Mouse (Mus musculus) liver, embryonic 11.5 days (tissue): ENCODE measurements around the gene Slc6a20a. TPM values are rescaled to one million over a fixed set of nuclear protein-coding genes. Genes with fewer than 3 reads are reported as not detected.

ENCODE experiments used
- ATAC-seq: fragments of 200-750 bp; cut with Nextera tagmentation; replicated peaks from 2 replicates; pipeline ENCODE4 v1.8.0; 2017; ENCODE audit warnings: moderate number of reproducible peaks, mild to moderate bottlenecking, moderate TSS enrichment, moderate library complexity; ENCODE audit not compliant: low FRiP score
- DNase-seq: peaks from one replicate; pipeline ENCODE4 v3.0.0-alpha.2; 2017; ENCODE audit warnings: low spot score
- H3K27ac ChIP-seq: fragments of 300-500 bp; sonication (generic); 2 replicates; pipeline ENCODE4 v1.5.1; 2014; ENCODE audit warnings: mild to moderate bottlenecking, low read depth, low read length, control low read depth
- H3K27me3 ChIP-seq: fragments of 300-500 bp; sonication (generic); replicated peaks from 2 replicates; pipeline ENCODE4 v1.6.1; 2014; ENCODE audit warnings: low read length, mixed read lengths; ENCODE audit not compliant: control insufficient read depth, insufficient read depth
- H3K36me3 ChIP-seq: fragments of 300-500 bp; sonication (generic); 2 replicates; pipeline ENCODE4 v1.6.1; 2014; ENCODE audit warnings: mild to moderate bottlenecking, low read length, moderate library complexity, mixed read lengths; ENCODE audit not compliant: control insufficient read depth, insufficient read depth
- H3K4me1 ChIP-seq: fragments of 300-500 bp; sonication (generic); replicated peaks from 2 replicates; pipeline ENCODE4 v1.6.1; 2014; ENCODE audit warnings: low read length, mixed read lengths; ENCODE audit not compliant: control insufficient read depth, insufficient read depth
- H3K4me2 ChIP-seq: fragments of 300-500 bp; sonication (generic); 2 replicates; pipeline ENCODE4 v1.6.1; 2014; ENCODE audit warnings: mild to moderate bottlenecking, control low read depth, moderate library complexity
- H3K4me3 ChIP-seq: fragments of 300-500 bp; sonication (generic); 2 replicates; pipeline ENCODE4 v1.5.1; 2014; ENCODE audit warnings: low read depth, low read length, control low read depth
- H3K9ac ChIP-seq: fragments of 300-500 bp; sonication (generic); 2 replicates; pipeline ENCODE4 v1.6.1; 2014; ENCODE audit warnings: low read depth, low read length, control low read depth
- H3K9me3 ChIP-seq: fragments of 300-500 bp; sonication (generic); 2 replicates; pipeline ENCODE4 v1.6.1; 2016; ENCODE audit warnings: low read length, inconsistent platforms, mixed read lengths; ENCODE audit not compliant: control insufficient read depth
- WGBS: fragments of 180-500 bp; shearing (Covaris S2); extraction: QIAGEN DNeasy Blood & Tissue Kit; methylation state at CpG from one replicate; pipeline ENCODE4 v1.1.7; 2014; 5-methylcytosine and 5-hydroxymethylcytosine counted together
- polyA plus RNA-seq: library from polyadenylated mRNA; unstranded; fragments of >200 nt; fragmentation: Nextera tagmentation; extraction: Ambion mirVana; gene quantifications from 2 replicates; pipeline ENCODE4 v1.2.1, GENCODE M21; 2014

Slc6a20a gene
- 0.14 and 0.35 TPM in 2 replicates for polyA plus RNA-seq

DNA sequence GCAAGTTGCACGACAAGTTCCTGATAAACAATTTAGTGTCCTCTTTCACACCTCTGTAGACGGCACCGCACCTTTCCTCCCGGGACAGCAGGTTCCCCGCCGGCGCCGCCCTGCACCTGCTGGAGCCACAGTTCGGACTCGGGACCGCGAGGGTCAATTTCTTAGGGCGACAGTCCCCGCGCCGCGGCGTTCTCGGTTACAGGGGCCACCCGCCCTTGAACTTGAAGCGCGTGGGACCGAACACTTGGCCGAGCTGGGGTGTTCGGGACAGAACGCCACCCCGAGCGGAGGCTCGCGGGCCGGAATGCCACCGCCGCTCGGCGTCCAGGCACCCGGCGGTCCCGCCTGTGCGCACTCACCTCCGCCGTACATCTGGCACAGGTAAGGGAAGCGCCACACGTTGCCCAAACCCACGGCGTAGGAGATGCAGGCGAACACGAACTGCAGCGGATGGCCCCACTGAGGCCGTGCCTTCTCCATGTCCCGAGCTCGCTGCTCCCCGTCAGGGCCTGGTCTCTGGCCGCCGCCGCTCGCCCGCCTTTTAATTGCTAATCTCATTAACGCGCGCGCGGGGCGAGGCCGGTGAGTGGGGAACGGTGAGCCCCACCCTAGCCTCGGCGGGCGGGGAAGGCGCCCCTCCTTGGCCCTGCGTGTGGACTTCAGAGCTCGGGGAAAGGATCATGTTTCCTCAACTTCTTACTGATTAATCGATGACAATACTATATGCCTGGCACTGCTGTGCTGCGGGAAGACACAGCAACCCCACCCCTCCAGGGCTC is at the start of gene Slc6a20a, which contains the start of gene Ccr9:
Gene Slc6a20a, minus strand, starts transcription at position 559 of the 779 bp plus-strand sequence.
Gene Ccr9, plus strand, starts transcription at position 113 of the 779 bp plus-strand sequence.
- ATAC-seq = peak; percentile 81
- peak; percentile 56 for DNase-seq
- peak within 1 kb of the TSS; percentile 93 for H3K4me2 ChIP-seq
- H3K27ac ChIP-seq = no peak within 1 kb of the TSS
- H3K27me3 ChIP-seq = peaks cover 53% of the 10 kb centered on the region
- H3K4me1 ChIP-seq = peaks cover 9% of the 10 kb centered on the region; the same call in 1 of the 2 replicates
- peak within 1 kb of the TSS; percentile 54 for H3K9ac ChIP-seq
- no peaks in the 10 kb centered on the region for H3K36me3 ChIP-seq
- 2% methylated on average over 73 of the region's 73 CpGs for WGBS
- peak within 1 kb of the TSS; percentile 56 for H3K4me3 ChIP-seq
- H3K9me3 ChIP-seq = no peaks in the 10 kb centered on the region

DNA sequence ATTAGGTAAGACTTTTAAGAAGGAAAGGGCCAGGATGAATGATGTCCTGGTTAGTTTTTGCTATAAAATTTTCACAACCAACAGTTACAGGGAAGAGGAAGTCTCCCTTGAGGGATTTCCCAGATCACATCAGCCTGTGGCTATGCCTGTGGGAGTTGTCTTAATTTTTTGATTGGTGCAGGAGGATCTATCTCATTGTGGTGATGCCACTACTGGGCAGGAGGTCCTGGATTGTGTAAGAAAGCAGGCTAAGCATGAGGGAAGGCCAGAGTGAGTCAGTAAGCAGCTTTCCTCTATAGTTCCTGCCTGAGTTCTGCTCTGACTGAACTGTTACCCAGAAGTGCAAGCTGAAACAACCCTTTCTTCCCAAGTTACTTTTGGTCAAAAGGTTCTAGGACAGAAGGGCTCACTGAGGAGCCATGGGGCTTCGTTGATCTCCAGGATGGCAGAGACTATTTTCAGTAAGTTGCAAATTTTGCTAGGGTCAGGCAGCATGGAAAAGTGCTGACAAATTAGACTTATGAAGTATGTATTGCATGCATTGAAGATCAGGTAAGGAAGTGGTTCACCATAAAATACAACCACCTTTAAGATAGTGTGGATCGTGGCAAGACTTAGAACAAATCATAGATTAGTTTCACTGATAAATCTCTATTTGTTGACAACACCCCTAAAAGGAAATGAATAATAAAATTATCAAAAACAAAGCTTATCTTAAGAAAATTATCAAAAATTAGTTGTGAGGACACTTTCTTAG is 44.2 kb upstream of the Slc6a20a start:
- DNase-seq = no peak
- WGBS = 62% methylated on average over 2 of the region's 2 CpGs
- Histone ChIP-seq H3K9me3 (no peaks in the 10 kb centered on the region), H3K9ac (no peak overlapping the region), H3K27ac (no peak overlapping the region), H3K36me3 (no peaks in the 10 kb centered on the region), H3K4me2 (no peak overlapping the region), H3K4me1 (no peaks in the 10 kb centered on the region), H3K4me3 (no peak overlapping the region), H3K27me3 (no peaks in the 10 kb centered on the region)
- no peak for ATAC-seq

DNA sequence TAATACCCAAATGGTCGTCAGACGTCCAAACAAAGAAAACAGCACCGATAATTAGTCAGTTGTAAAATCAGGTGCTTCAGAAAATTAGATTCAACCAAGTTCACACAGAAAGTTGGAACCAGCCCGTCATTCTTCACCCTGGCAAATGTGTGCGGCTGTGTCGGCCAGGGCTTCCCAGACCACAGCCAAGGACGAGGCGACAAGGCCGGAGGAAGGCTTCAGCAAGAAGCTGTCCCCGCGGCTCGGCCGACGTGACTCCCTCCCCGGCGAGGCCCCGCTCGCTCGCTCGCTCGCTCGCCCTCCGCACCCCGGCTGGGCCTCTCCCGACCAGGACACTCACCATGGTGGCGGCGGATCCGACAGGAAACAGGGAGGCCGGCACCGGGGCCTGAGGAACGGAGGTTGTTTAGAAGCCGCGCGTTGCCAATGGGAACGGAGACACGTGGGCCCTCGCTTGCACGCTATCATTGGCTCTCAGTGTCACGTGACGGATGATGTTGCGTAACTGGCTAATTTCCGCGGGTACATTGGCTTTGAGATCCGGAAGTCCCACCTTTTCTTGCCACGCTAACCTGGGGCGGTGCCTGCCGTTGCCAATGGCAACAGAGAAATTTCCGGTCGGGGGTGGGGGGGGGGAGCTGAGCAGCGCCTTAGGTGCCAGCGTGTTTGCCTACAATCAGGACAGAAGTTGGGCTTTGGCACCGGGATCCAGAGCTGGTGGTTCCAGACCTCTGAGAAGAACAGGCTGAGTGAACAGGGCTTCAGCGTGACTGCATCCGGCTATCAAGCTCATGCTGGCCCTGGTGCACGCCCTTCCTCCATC is 38.7 kb upstream of the Slc6a20a start, which contains the start of gene Lztfl1:
Gene Lztfl1, minus strand, starts transcription at position 512 of the 823 bp plus-strand sequence.
- H3K9ac ChIP-seq = peak within 1 kb of the TSS; percentile 85
- H3K27ac ChIP-seq = no peak within 1 kb of the TSS; the same call in 1 of the 2 replicates
- DNase-seq (peak; percentile 93), ATAC-seq (peak; percentile 99)
- no peaks in the 10 kb centered on the region for H3K9me3 ChIP-seq
- H3K36me3 ChIP-seq = no peaks in the 10 kb centered on the region
- WGBS = under 1% methylated on average over 55 of the region's 55 CpGs
- H3K4me3 ChIP-seq = peak within 1 kb of the TSS; percentile 86
- no peaks in the 10 kb centered on the region for H3K27me3 ChIP-seq
- H3K4me2 ChIP-seq = peak within 1 kb of the TSS; percentile 69
- no peaks in the 10 kb centered on the region; the same call in 1 of the 2 replicates for H3K4me1 ChIP-seq

DNA sequence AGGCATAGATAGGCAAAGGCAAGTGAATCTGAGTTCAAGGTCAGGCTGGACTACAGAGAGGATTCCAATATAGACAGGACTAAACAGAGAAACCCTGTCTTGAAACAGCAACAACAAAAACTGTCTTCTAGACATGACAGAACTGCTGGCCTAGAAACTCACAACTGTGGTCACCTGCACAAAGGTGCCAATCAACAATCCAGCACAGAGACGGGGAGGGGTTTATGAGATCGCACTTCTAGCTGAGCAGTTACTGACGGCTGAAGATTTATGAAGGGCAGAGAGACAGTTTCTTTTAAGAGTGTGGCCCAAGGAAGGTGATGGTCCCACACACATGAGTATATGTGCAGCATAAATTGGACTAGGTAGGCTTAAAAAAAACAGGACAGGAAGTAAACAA is 37.6 kb upstream of the Slc6a20a start:
- Histone ChIP-seq H3K4me3 (no peak overlapping the region; the same call in 1 of the 2 replicates), H3K4me1 (no peaks in the 10 kb centered on the region; the same call in 1 of the 2 replicates), H3K27ac (no peak overlapping the region), H3K9ac (no peak overlapping the region), H3K27me3 (no peaks in the 10 kb centered on the region), H3K9me3 (no peaks in the 10 kb centered on the region), H3K36me3 (no peaks in the 10 kb centered on the region), H3K4me2 (peak overlapping the region; percentile 69)
- ATAC-seq (no peak), DNase-seq (no peak)
- WGBS = 61% methylated on average over 3 of the region's 3 CpGs

DNA sequence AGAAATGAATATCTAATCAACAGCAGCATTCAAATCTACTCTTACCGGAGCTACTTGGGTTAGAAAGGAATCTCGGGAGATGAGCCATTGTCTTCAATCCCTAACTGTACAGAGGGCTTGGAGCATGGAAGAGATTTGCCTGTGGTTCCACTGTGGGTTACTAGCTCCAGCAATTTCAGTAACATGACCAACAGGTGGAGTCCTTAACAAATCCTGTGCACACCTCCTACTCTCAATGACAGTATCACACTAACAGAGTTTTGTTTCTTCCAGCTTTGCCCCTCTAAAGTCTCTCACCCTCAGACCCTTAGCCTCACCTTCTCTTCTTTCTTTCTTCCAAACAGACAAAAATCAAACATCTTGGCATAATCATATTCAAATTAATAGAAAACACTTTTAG is 34.4 kb upstream of the Slc6a20a start:
- Histone ChIP-seq H3K36me3 (no peaks in the 10 kb centered on the region), H3K4me3 (no peak overlapping the region), H3K9me3 (no peaks in the 10 kb centered on the region), H3K4me1 (no peaks in the 10 kb centered on the region; the same call in 1 of the 2 replicates), H3K27ac (no peak overlapping the region), H3K27me3 (no peaks in the 10 kb centered on the region), H3K4me2 (no peak overlapping the region), H3K9ac (no peak overlapping the region)
- DNase-seq (no peak), ATAC-seq (no peak)
- WGBS = 90% methylated on average over 2 of the region's 2 CpGs

DNA sequence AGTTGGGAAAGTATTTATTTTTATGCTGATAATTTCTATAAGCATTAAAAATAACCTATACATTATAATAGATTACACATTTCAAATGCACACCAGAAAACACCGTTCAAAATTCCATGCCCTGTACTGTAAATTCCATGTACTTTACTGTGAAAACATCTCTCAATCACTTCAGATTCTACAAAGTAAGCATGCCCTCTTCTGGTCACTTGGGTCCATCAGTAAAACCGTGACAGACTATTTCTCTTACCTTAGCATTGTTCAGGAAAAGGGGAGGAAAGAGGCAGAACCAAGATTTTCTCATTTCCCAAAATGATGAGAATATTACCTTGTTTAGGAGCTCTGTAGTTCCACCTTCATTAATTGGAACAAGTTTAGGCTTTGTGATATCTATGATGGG is 30.5 kb upstream of the Slc6a20a start:
- Histone ChIP-seq H3K27me3 (no peaks in the 10 kb centered on the region), H3K9ac (no peak overlapping the region), H3K4me3 (no peak overlapping the region), H3K4me1 (no peaks in the 10 kb centered on the region), H3K27ac (no peak overlapping the region), H3K9me3 (no peaks in the 10 kb centered on the region), H3K36me3 (no peaks in the 10 kb centered on the region), H3K4me2 (no peak overlapping the region)
- DNase-seq (no peak), ATAC-seq (no peak)
- WGBS = 52% methylated on average over 2 of the region's 2 CpGs

DNA sequence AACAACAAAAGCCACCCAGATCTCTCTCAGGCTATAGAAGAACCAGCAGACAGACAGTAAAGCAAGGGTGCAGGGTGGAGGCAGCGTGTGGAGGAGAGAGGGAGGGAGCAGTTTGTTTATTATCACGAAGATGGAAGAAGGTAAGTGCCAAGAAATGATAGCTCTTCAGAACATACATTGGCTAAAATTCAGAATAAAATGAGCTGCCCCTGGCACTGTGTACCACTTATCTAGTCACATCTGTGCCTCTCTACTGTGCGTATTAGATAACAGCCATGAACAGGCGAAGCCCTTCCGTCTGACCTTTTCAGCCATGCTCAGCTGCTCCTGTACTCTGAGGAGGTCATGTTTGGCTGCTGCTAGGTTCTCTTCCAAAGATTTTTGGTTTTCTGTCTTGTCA is 23.1 kb upstream of the Slc6a20a start:
- Histone ChIP-seq H3K9ac (no peak overlapping the region), H3K36me3 (peaks cover 3% of the 10 kb centered on the region; the same call in 1 of the 2 replicates), H3K27me3 (no peaks in the 10 kb centered on the region), H3K4me2 (peak overlapping the region; percentile 24; the same call in 1 of the 2 replicates), H3K27ac (peak overlapping the region; percentile 51), H3K9me3 (no peaks in the 10 kb centered on the region), H3K4me3 (no peak overlapping the region), H3K4me1 (no peaks in the 10 kb centered on the region; the same call in 1 of the 2 replicates)
- 58% methylated on average over 5 of the region's 5 CpGs for WGBS
- ATAC-seq = peak; percentile 100
- no peak for DNase-seq
